Mouse (Mus musculus) brain, embryonic 14.5 days (tissue): Measurements from ENCODE around the gene Ankrd52.

Experiments
- CTCF ChIP-seq: fragments of 200-500 bp; IDR thresholded peaks from 2 replicates; pipeline ENCODE4 v1.5.1; 2012; ENCODE audit warnings: inconsistent platforms, mild to moderate bottlenecking, moderate library complexity, borderline replicate concordance; ENCODE audit not compliant: insufficient read depth, insufficient read length; ENCODE audit errors: extremely low read depth
- POLR2A ChIP-seq: fragments of 200-500 bp; IDR thresholded peaks from 2 replicates; pipeline ENCODE4 v1.6.1; 2012; ENCODE audit warnings: mild to moderate bottlenecking, inconsistent platforms, borderline replicate concordance; ENCODE audit not compliant: poor library complexity, insufficient read depth, insufficient read length, severe bottlenecking; ENCODE audit errors: extremely low read depth

DNA sequence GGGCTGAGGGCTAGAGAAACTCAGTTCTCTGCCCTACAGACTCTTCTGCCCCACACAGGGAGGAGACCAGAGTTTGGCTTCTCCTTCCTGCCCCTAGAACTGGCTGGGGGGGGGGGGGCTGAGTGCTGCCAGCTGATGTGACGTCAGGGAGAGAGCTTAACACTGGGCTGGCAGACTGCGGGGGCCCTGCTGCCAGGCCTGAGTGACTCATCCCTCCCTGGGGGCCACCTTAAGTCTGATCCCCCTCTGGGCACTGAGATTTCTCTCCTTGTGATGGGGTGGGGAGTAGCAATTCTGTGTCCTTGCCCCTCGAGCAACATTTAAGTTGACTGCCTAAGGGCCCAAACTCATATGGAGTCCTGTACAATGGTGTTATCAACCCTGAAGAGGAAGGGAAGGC lies 1.5 kb downstream of the Ankrd52 start:
- TF ChIP-seq CTCF (no peak), POLR2A (no peak)
